Mouse (Mus musculus): ENCODE results near the gene E030025P04Rik.

E030025P04Rik gene

GRCm38 (mm10) chr11:109144236-109144635 is at the start of gene E030025P04Rik:
Gene E030025P04Rik, minus strand, starts transcription at chr11:109144369.
- no peak for DNase-seq (ENCODE audit: low spot score)

- peak; percentile 60 for DNase-seq (ENCODE audit: low spot score)
Measured at GRCm38 (mm10) chr11:109192673-109193557, 48.7 kb upstream of the E030025P04Rik start.

- DNase-seq (ENCODE audit: low spot score): no peak
Measured at GRCm38 (mm10) chr11:109188235-109188634, 44.1 kb upstream of the E030025P04Rik start.

GRCm38 (mm10) chr11:109187631-109188184 is 43.5 kb upstream of the E030025P04Rik start:
- DNase-seq (ENCODE audit: low spot score): no peak

GRCm38 (mm10) chr11:109181118-109181517 is 36.9 kb upstream of the E030025P04Rik start:
- DNase-seq (ENCODE audit: low spot score): no peak

- DNase-seq (ENCODE audit: low spot score): no peak
Measured at GRCm38 (mm10) chr11:109180290-109180689, 36.1 kb upstream of the E030025P04Rik start.

GRCm38 (mm10) chr11:109178788-109179518 is 34.8 kb upstream of the E030025P04Rik start:
- DNase-seq (ENCODE audit: low spot score): no peak

- no peak for DNase-seq (ENCODE audit: low spot score)
Measured at GRCm38 (mm10) chr11:109175376-109175969, 31.3 kb upstream of the E030025P04Rik start.

GRCm38 (mm10) chr11:109172224-109172623 is 28.1 kb upstream of the E030025P04Rik start:
- no peak for DNase-seq (ENCODE audit: low spot score)

GRCm38 (mm10) chr11:109170771-109171170 is 26.6 kb upstream of the E030025P04Rik start:
- DNase-seq (ENCODE audit: low spot score): no peak

- no peak for DNase-seq (ENCODE audit: low spot score)
Measured at GRCm38 (mm10) chr11:109157694-109158093, 13.5 kb upstream of the E030025P04Rik start.

- DNase-seq (ENCODE audit: low spot score): no peak
Measured at GRCm38 (mm10) chr11:109144890-109145341, 747 bp upstream of the E030025P04Rik start.

- DNase-seq (ENCODE audit: low spot score): no peak
Measured at GRCm38 (mm10) chr11:109126482-109126881, 17.7 kb downstream of the E030025P04Rik start.

- no peak for DNase-seq (ENCODE audit: low spot score)
Measured at GRCm38 (mm10) chr11:109125451-109125850, 18.7 kb downstream of the E030025P04Rik start.

GRCm38 (mm10) chr11:109124284-109124683 is 19.9 kb downstream of the E030025P04Rik start:
- DNase-seq (ENCODE audit: low spot score): no peak

- DNase-seq (ENCODE audit: low spot score): no peak
Measured at GRCm38 (mm10) chr11:109109826-109110346, 34.3 kb downstream of the E030025P04Rik start.

GRCm38 (mm10) chr11:109109056-109109455 is 35.1 kb downstream of the E030025P04Rik start:
- DNase-seq (ENCODE audit: low spot score): no peak

- no peak for DNase-seq (ENCODE audit: low spot score)
Measured at GRCm38 (mm10) chr11:109107518-109108205, 36.5 kb downstream of the E030025P04Rik start.

GRCm38 (mm10) chr11:109106751-109107150 is 37.4 kb downstream of the E030025P04Rik start:
- no peak for DNase-seq (ENCODE audit: low spot score)

GRCm38 (mm10) chr11:109106181-109106580 is 38.0 kb downstream of the E030025P04Rik start:
- no peak for DNase-seq (ENCODE audit: low spot score)

GRCm38 (mm10) chr11:109103386-109103785 is 40.8 kb downstream of the E030025P04Rik start:
- DNase-seq (ENCODE audit: low spot score): no peak
